ENCODE assay signal across 7 mouse cellular contexts in the genomic region with DNA sequence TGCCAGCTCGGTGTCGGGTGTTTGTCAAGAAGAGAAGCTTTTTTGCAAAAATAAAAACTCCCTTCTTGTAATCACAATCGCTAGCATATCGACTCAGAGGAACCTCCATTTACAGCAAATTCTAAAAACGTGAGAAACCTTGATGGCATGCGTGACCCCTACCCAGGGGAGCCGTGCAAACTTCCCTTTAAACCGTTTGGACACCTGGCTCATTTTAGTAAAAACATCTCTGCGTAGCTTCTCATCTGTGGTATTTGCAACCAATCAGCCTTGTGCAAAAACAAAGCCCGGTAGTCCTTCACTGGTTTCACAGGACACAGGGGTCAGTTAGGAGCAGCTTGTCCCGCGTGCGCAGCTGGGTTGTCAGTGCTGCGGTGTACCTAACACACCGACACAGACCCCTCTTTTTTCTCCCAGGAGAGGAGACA. TPM values are rescaled to one million over a fixed set of nuclear protein-coding genes. Genes with fewer than 3 reads are reported as not detected.
DNase-seq lines count a peak whose midpoint lies in the region; ATAC-seq and TF ChIP-seq lines count a peak whose summit lies in the region.

No protein-coding gene starts in this region.

- peaks cover 54% of the 10 kb centered on the region for H3K27me3 ChIP-seq in heart, embryonic 10.5 days (ENCODE audit: insufficient read depth, poor library complexity, severe bottlenecking)
- peaks cover 14% of the 10 kb centered on the region for H3K27me3 ChIP-seq in midbrain, postnatal 0 days (ENCODE audit: insufficient read depth, low read length)

- H3K9ac ChIP-seq in midbrain, postnatal 0 days (replicated peaks; ENCODE audit: low read length, poor library complexity, severe bottlenecking), result no peak overlapping the region

- no peaks in the 10 kb centered on the region for H3K9me3 ChIP-seq in heart, embryonic 10.5 days
- no peaks in the 10 kb centered on the region for H3K9me3 ChIP-seq in midbrain, postnatal 0 days (ENCODE audit: low read length)

- no peak for TF ChIP-seq CTCF in midbrain, postnatal 0 days (IDR thresholded peaks at IDR 0.05)

- peaks cover 16% of the 10 kb centered on the region for H3K4me1 ChIP-seq in heart, embryonic 10.5 days
- H3K4me1 ChIP-seq in midbrain, postnatal 0 days (ENCODE audit: insufficient read depth, low read length), result peaks cover 10% of the 10 kb centered on the region; the same call in 1 of the 2 replicates

- H3K36me3 ChIP-seq in heart, embryonic 10.5 days, result no peaks in the 10 kb centered on the region
- no peaks in the 10 kb centered on the region for H3K36me3 ChIP-seq in midbrain, postnatal 0 days (ENCODE audit: insufficient read depth, low read length)

- DNase-seq in MEL-GATA-1-ER (ENCODE audit: extremely low read depth, low read depth), result peak; percentile 43
- no peak for DNase-seq in heart, embryonic 10.5 days (ENCODE audit: low spot score)
- DNase-seq in kidney, postnatal 14 days, result peak; percentile 15
- DNase-seq in midbrain, postnatal 0 days (ENCODE audit: low spot score), result no peak
- DNase-seq in right cerebral cortex, postnatal 4 days, result no peak
- no peak for DNase-seq in T-cell, adult 2 months (ENCODE audit: low spot score)

- peak overlapping the region; percentile 99 for H3K4me2 ChIP-seq in midbrain, postnatal 0 days (ENCODE audit: low read depth, low read length, poor library complexity, severe bottlenecking)

- H3K4me3 ChIP-seq in heart, embryonic 10.5 days, result peak overlapping the region; percentile 80
- peak overlapping the region; percentile 55 for H3K4me3 ChIP-seq in midbrain, postnatal 0 days (ENCODE audit: low read depth, low read length)

- 4% methylated on average over 15 of the region's 15 CpGs for WGBS in heart, embryonic 10.5 days
- WGBS in midbrain, postnatal 0 days, result 4% methylated on average over 15 of the region's 15 CpGs

- peak; percentile 11 for ATAC-seq in CD4-positive, CD25-positive, alpha-beta regulatory T cell, adult 4 months
- no peak for ATAC-seq in midbrain, postnatal 0 days (ENCODE audit: low FRiP score)

- H3K27ac ChIP-seq in heart, embryonic 10.5 days, result peak overlapping the region; percentile 89; the same call in 1 of the 2 replicates
- no peak overlapping the region for H3K27ac ChIP-seq in midbrain, postnatal 0 days (ENCODE audit: low read depth, low read length)

RNA-seq across cellular contexts. Expression of gene Tifa, which starts 1.5 kb away (rescaled TPM):
- under 1 TPM in 1 of 2 experiments, not detected in 1; 0.38 TPM for polyA plus RNA-seq in CD4-positive, CD25-positive, alpha-beta regulatory T cell, adult 4 months (2017; shearing (Covaris generic))
- polyA plus RNA-seq in heart, embryonic 10.5 days (2016; fragmentation: Nextera tagmentation; extraction: Ambion mirVana), result 2.0 and 2.6 TPM in 2 replicates
- 1.4 and 2.6 TPM in 2 replicates for total RNA-seq in midbrain, postnatal 0 days (2014; rRNA removed)
- polyA plus RNA-seq in midbrain, postnatal 0 days (2015; fragmentation: Nextera tagmentation; extraction: Ambion mirVana), result 2.6 and 2.9 TPM in 2 replicates

RNA-seq across cellular contexts. Expression of gene Alpk1, which starts 10.7 kb away (rescaled TPM):
- 1 to 10 TPM in 1 of 2 experiments, under 1 TPM in 1; 0.70 to 1.9 TPM for polyA plus RNA-seq in CD4-positive, CD25-positive, alpha-beta regulatory T cell, adult 4 months (2017; shearing (Covaris generic))
- 0.92 and 1.0 TPM in 2 replicates for polyA plus RNA-seq in heart, embryonic 10.5 days (2016; fragmentation: Nextera tagmentation; extraction: Ambion mirVana)
- total RNA-seq in midbrain, postnatal 0 days (2014; rRNA removed), result 0.60 and 0.99 TPM in 2 replicates
- polyA plus RNA-seq in midbrain, postnatal 0 days (2015; fragmentation: Nextera tagmentation; extraction: Ambion mirVana), result 0.20 and 0.25 TPM in 2 replicates

RNA-seq across cellular contexts. Expression of gene Ap1ar, which starts 46.3 kb away (rescaled TPM):
- polyA plus RNA-seq in CD4-positive, CD25-positive, alpha-beta regulatory T cell, adult 4 months (2017; shearing (Covaris generic)), result 10 to 100 TPM; 22.0 to 42.2 TPM
- 38.2 and 58.5 TPM in 2 replicates for polyA plus RNA-seq in heart, embryonic 10.5 days (2016; fragmentation: Nextera tagmentation; extraction: Ambion mirVana)
- 111 and 119 TPM in 2 replicates for total RNA-seq in midbrain, postnatal 0 days (2014; rRNA removed)
- 71.2 and 78.6 TPM in 2 replicates for polyA plus RNA-seq in midbrain, postnatal 0 days (2015; fragmentation: Nextera tagmentation; extraction: Ambion mirVana)

Comparison
In these comparisons a context has a peak if more than half of its experiments do, and no peak if none do; other contexts are left out.
1. DNase-seq: peak in MEL-GATA-1-ER (single experiment) and kidney, postnatal 14 days (single experiment); none in heart, embryonic 10.5 days (single experiment), midbrain, postnatal 0 days (single experiment), right cerebral cortex, postnatal 4 days (single experiment) and T-cell, adult 2 months (single experiment).